Mouse (Mus musculus) midbrain, embryonic 14.5 days (tissue): Measurements from ENCODE around the gene Tmem258. TPM values are rescaled to one million over a fixed set of nuclear protein-coding genes. Genes with fewer than 3 reads are reported as not detected.
A peak's percentile ranks its signal among the peaks of the same experiment; 100 is the strongest.

Experiments
- ATAC-seq: fragments of 200-750 bp; cut with Nextera tagmentation; 2 replicates; pipeline ENCODE4 v1.8.0; 2017; ENCODE audit warnings: moderate number of reproducible peaks, moderate library complexity; ENCODE audit not compliant: low FRiP score, low TSS enrichment
- DNase-seq: peaks from one replicate; pipeline ENCODE4 v3.0.0-alpha.2; 2015
- H3K27ac ChIP-seq: fragments of 300-500 bp; sonication (generic); replicated peaks from 2 replicates; pipeline ENCODE4 v1.5.1; 2014; ENCODE audit warnings: mild to moderate bottlenecking, low read depth, low read length, moderate library complexity
- H3K27me3 ChIP-seq: fragments of 300-500 bp; sonication (generic); 2 replicates; pipeline ENCODE4 v1.6.1; 2014; ENCODE audit warnings: low read length, control low read depth, mixed read lengths; ENCODE audit not compliant: control insufficient read depth, insufficient read depth
- H3K36me3 ChIP-seq: fragments of 300-500 bp; sonication (generic); 2 replicates; pipeline ENCODE4 v1.6.1; 2014; ENCODE audit warnings: low read length, control low read depth; ENCODE audit not compliant: control insufficient read depth, insufficient read depth
- H3K4me1 ChIP-seq: fragments of 300-500 bp; sonication (generic); 2 replicates; pipeline ENCODE4 v1.6.1; 2014; ENCODE audit warnings: mild to moderate bottlenecking, antibody characterized with exemption, low read length, control low read depth; ENCODE audit not compliant: control insufficient read depth, insufficient read depth
- H3K4me2 ChIP-seq: fragments of 300-500 bp; sonication (generic); 2 replicates; pipeline ENCODE4 v1.6.1; 2014; ENCODE audit warnings: mild to moderate bottlenecking, low read length, moderate library complexity
- H3K4me3 ChIP-seq: fragments of 300-500 bp; sonication (generic); replicated peaks from 2 replicates; pipeline ENCODE4 v1.5.1; 2014; ENCODE audit warnings: low read depth, low read length
- H3K9ac ChIP-seq: fragments of 300-500 bp; sonication (generic); replicated peaks from 2 replicates; pipeline ENCODE4 v1.6.1; 2014; ENCODE audit warnings: mild to moderate bottlenecking, low read length, moderate library complexity
- H3K9me3 ChIP-seq: fragments of 300-500 bp; sonication (generic); 2 replicates; pipeline ENCODE4 v1.6.1; 2016; ENCODE audit warnings: low read length, control low read depth, mixed read lengths; ENCODE audit not compliant: control insufficient read depth
- WGBS: fragments of 180-500 bp; shearing (Covaris S2); extraction: QIAGEN DNeasy Blood & Tissue Kit; methylation state at CpG from one replicate; pipeline ENCODE4 v1.1.7; 2014; 5-methylcytosine and 5-hydroxymethylcytosine counted together
- polyA plus RNA-seq: library from polyadenylated mRNA; unstranded; fragments of >200 nt; fragmentation: Nextera tagmentation; extraction: Ambion mirVana; gene quantifications from 2 replicates; pipeline ENCODE4 v1.2.1, GENCODE M21; 2014

The Tmem258 gene
- polyA plus RNA-seq, 1 experiment from 2014 or later: 363 TPM

DNA sequence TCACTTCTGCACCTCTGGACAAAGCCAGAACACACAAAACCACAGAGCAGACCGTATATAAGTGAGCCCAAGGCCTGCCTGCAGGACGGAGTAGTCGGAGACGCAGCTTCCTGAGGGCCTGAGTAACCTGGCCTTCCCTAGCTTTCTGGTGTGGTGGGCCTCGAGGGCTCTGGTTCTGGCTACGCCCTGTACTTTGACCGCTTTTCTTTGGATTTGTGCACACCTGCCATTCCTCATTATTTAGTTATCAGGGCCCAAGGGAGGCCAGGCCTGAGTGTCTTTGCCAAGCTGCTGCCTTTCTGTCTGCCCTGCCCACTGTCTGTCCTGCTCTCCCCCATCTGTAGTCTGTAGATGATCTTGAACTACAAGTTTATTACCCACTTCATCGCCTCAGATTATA lies 13.9 kb upstream of the Tmem258 start:
- DNase-seq: no peak

DNA sequence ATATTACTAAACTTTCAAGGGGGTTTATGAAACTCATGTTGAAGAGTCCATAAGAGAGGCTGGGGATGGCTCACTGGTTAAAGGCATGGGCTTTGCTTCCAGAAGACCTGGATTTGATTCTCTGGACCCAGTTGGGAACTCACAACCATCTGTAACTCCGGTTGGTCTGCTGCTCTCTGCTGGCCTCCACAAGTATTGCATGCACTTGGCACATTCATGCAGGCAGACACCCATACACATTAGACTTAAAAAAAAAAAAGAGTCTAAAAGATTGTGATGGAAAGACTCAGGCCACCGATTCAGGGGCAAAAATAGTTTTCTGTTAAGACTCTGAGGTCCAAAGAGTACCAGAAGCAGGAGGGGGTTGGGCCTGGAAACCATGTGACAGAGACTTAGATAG lies 13.0 kb upstream of the Tmem258 start:
- WGBS: 49% methylated on average over 2 of the region's 2 CpGs

More for the DNA sequence above, 13.9 kb upstream of the Tmem258 start:
- Histone ChIP-seq H3K27me3 (no peaks in the 10 kb centered on the region), H3K4me3 (no peak overlapping the region), H3K4me1 (peaks cover 8% of the 10 kb centered on the region; the same call in 1 of the 2 replicates), H3K9ac (no peak overlapping the region), H3K27ac (no peak overlapping the region), H3K4me2 (no peak overlapping the region), H3K36me3 (peaks cover 99% of the 10 kb centered on the region), H3K9me3 (no peaks in the 10 kb centered on the region)
- WGBS: 94% methylated on average over 8 of the region's 8 CpGs
- ATAC-seq: no peak

DNA sequence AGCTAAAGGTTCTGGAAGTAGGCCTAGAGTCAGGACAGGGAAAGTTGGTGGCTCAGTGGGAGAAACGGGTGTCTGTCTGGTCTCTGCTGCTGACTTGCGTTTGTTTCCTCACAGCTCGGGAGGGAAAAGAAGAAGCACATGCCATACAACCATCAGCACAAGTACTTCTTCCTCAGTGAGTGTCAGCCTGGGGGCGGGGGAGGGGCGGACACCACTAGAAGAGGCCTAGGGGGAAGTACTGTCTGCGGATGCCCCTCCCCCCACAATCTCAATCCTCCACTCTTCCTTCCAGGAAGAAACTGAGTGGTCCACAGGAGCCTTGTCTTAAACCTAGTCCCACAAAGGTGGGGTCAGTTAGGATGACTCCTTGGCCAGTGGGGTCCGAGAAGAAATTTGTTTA lies 12.5 kb upstream of the Tmem258 start:
- Histone ChIP-seq H3K4me1 (no peaks in the 10 kb centered on the region), H3K27me3 (no peaks in the 10 kb centered on the region), H3K9ac (no peak overlapping the region), H3K27ac (no peak overlapping the region), H3K9me3 (no peaks in the 10 kb centered on the region), H3K4me3 (no peak overlapping the region), H3K4me2 (no peak overlapping the region), H3K36me3 (peaks cover 99% of the 10 kb centered on the region)
- ATAC-seq: no peak
- DNase-seq: no peak
- WGBS: 84% methylated on average over 7 of the region's 7 CpGs

More for the DNA sequence above, 13.0 kb upstream of the Tmem258 start:
- Histone ChIP-seq H3K4me3 (no peak overlapping the region), H3K27me3 (no peaks in the 10 kb centered on the region), H3K9ac (no peak overlapping the region), H3K27ac (no peak overlapping the region), H3K36me3 (peaks cover 99% of the 10 kb centered on the region), H3K4me1 (peaks cover 3% of the 10 kb centered on the region; the same call in 1 of the 2 replicates), H3K9me3 (no peaks in the 10 kb centered on the region), H3K4me2 (no peak overlapping the region)
- ATAC-seq (no peak; the same call in 1 of the 2 replicates), DNase-seq (peak; percentile 83)

DNA sequence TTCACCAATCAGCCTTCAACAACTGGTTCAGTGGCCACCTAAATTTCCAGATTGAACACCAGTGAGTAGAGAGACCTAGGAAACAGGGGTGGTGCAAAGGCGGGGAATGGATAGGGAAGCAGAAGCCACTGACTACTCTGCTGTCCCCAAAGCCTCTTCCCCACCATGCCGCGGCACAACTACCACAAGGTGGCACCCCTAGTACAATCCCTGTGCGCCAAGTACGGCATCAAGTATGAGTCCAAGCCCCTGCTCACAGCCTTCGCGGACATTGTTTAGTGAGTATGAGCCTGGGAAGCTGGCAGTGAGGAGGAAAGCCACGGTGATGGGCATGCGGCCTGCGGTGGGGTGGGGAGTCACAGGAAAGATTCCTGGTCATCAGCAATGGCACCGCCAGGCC lies 9.5 kb upstream of the Tmem258 start:
- no peak for DNase-seq
- 89% methylated on average over 11 of the region's 11 CpGs for WGBS
- no peak for ATAC-seq

DNA sequence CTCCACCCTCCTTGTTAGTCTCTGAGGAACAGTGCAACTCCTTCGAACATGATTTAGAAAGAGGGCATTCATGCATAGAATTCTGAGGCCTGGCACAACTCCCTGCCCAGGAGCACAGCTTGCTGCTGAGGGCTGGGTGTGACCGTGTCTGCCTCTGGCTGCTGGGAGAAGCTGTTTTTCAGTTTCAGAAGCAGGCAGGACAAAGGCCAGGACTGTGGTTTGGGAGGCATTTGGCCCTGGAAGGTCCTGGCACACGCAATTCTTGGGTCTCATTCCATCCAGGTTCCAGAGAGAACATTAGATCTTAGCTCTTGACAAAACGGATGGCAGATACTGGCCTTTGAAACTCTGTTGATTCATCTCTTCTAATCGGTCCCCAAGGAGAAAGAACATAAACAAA lies 8.6 kb upstream of the Tmem258 start:
- H3K4me3 ChIP-seq: no peak overlapping the region
- 83% methylated on average over 5 of the region's 5 CpGs for WGBS
- peaks cover 82% of the 10 kb centered on the region for H3K36me3 ChIP-seq
- DNase-seq (no peak), ATAC-seq (no peak)
- no peaks in the 10 kb centered on the region for H3K27me3 ChIP-seq
- H3K4me1 ChIP-seq: no peaks in the 10 kb centered on the region
- H3K9ac ChIP-seq: no peak overlapping the region
- H3K4me2 ChIP-seq: no peak overlapping the region
- no peak overlapping the region for H3K27ac ChIP-seq
- no peaks in the 10 kb centered on the region for H3K9me3 ChIP-seq

More for the DNA sequence above, 9.5 kb upstream of the Tmem258 start:
- Histone ChIP-seq H3K4me2 (no peak overlapping the region), H3K4me1 (no peaks in the 10 kb centered on the region), H3K36me3 (peaks cover 82% of the 10 kb centered on the region), H3K9me3 (no peaks in the 10 kb centered on the region), H3K27me3 (no peaks in the 10 kb centered on the region), H3K9ac (no peak overlapping the region), H3K27ac (no peak overlapping the region), H3K4me3 (no peak overlapping the region)

DNA sequence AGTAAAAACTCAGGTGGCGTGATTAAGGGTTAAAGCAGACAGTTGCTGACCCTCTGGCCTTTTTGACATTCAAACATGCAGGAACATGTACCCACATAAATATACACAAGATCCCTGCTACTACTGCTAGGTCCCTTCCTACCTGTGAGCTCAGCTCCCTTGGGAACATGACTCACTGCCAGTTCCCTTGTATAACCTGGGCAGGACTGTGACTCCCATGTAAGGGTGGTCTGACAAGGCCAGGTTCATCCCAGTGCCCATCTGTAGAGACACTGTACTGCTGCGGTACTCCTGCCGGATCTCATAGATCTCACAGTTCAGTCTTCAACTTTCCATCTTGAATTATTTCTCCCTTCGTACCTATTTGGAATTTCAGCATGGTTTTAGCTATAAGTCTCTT lies 6.7 kb upstream of the Tmem258 start:
- Histone ChIP-seq H3K27me3 (no peaks in the 10 kb centered on the region), H3K9ac (no peak overlapping the region), H3K4me2 (no peak overlapping the region), H3K4me3 (no peak overlapping the region), H3K9me3 (no peaks in the 10 kb centered on the region), H3K27ac (no peak overlapping the region), H3K36me3 (peaks cover 71% of the 10 kb centered on the region), H3K4me1 (no peaks in the 10 kb centered on the region)
- DNase-seq: no peak
- WGBS: 92% methylated on average over 4 of the region's 4 CpGs
- ATAC-seq: no peak

DNA sequence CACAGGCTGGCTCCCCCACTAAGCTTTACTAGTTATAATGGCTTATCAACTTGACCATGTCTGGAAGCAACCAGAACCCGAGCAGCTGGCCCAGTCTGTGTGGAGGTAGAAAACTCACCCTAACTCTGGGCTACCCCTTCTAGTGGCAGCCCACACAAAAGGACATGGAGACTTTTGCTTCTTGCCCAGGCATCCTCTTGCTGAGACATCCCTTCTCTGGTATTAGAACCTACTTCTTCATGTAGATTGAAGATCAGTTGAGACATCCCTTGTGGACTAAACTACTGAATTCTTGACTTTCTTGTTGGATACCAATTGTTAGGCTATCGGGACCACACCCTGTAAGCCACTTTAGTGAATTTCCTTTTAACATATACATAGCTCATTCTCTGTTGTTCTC lies 5.5 kb upstream of the Tmem258 start:
- Histone ChIP-seq H3K36me3 (peaks cover 59% of the 10 kb centered on the region), H3K9ac (no peak overlapping the region), H3K27me3 (no peaks in the 10 kb centered on the region), H3K9me3 (no peaks in the 10 kb centered on the region), H3K4me2 (no peak overlapping the region), H3K27ac (no peak overlapping the region), H3K4me1 (peaks cover 7% of the 10 kb centered on the region), H3K4me3 (no peak overlapping the region)
- 84% methylated on average over 2 of the region's 2 CpGs for WGBS
- ATAC-seq (no peak), DNase-seq (no peak)

DNA sequence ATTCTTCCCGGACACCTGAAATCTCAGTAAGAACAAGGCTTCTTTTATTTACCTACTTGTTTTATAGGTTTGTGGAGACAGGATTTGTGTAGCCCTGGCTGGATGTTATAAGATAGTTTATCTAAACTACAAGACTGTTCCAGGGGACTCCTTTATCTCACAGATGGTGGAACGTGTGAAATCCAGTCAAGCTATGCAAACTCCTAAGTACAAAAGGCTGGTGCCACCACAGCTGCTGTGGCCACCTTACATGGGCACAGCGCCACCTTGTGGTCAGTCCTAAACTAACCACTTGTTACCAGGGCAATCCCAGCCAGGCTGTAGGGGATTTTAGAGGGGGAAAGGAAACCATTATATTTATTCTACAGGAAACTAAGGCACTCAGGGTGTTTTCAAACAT lies 5.1 kb upstream of the Tmem258 start:
- Histone ChIP-seq H3K4me2 (no peak overlapping the region), H3K27me3 (no peaks in the 10 kb centered on the region), H3K4me1 (peaks cover 8% of the 10 kb centered on the region), H3K9me3 (no peaks in the 10 kb centered on the region), H3K27ac (no peak overlapping the region), H3K9ac (no peak overlapping the region), H3K4me3 (no peak overlapping the region), H3K36me3 (peaks cover 55% of the 10 kb centered on the region)
- ATAC-seq (no peak; the same call in 1 of the 2 replicates), DNase-seq (peak; percentile 94)
- WGBS: 29% methylated on average over 3 of the region's 3 CpGs

DNA sequence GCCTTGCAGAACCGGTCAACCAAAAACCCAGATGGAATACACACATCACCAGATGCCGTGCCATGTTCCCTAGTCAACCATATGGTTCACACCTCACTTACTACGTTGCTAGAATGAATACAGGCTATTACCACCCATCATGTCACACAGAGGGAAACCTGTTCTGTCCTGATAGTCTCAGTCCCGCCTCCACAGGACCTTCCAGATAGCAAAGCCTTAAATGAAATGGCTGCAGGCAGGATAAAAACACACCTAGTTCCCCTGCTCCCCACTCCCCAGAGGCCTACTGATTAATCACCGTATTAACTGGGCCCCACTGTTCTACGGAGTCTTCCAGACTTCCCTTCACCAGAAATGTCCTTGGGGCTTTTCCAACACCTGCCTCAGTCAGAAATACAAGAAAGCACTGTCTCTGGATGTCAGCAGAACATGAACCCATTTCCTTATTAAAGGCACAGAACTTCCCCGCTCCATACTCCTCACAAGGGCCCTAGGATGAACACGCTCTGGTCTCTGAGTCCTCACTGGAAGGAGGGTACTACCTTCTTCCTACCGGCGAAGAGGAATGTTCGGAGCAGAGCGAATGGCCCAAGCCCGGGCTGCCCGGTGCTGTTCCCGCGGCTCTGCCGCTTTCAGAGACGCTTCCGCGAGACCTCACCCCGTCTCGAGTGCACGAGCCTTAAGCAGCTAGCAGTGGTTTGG lies 517 bp upstream of the Tmem258 start:
- Histone ChIP-seq H3K36me3 (peaks cover 44% of the 10 kb centered on the region), H3K27ac (peak overlapping the region; percentile 87), H3K4me1 (peaks cover 8% of the 10 kb centered on the region), H3K27me3 (no peaks in the 10 kb centered on the region), H3K4me3 (peak overlapping the region; percentile 68), H3K9ac (peak overlapping the region; percentile 65), H3K4me2 (peak overlapping the region; percentile 90), H3K9me3 (no peaks in the 10 kb centered on the region)
- DNase-seq (no peak), ATAC-seq (no peak; the same call in 1 of the 2 replicates)
- 3% methylated on average over 23 of the region's 23 CpGs for WGBS
